ENCODE assay signal across 32 mouse cellular contexts in the genomic region with DNA sequence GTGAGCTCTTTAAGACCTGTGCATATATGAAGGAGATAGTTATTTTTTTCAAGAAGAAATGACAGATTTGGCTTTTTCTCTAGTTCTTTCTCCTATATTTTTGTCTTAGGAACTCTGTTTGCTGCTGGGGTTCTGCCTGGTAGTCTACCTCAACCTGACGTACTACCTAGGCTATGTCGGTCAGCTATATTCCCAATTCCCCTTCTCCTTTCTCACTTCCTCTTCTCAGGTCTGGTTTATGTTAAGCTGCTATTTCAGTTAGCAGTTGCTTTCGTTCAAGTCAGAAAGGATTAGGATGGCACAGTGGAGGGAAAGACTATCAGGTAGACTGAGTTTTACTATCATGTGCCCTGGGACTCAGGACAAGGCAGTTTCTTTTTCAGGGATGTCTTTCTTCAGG. TPM values are rescaled to one million over a fixed set of nuclear protein-coding genes. Genes with fewer than 3 reads are reported as not detected.
DNase-seq lines count a peak whose midpoint lies in the region; ATAC-seq lines count a peak whose summit lies in the region.
"Had no signal": no experiment of that assay in that cellular context is flagged by ENCODE, and none has a peak within 500 bp of the region (broad histone marks: within the 10 kb centered on the region; RNA-seq: fewer than 3 reads in every experiment).

No protein-coding gene starts in this region.

- no peak overlapping the region for H3K4me2 ChIP-seq in forebrain, embryonic 16.5 days (ENCODE audit: low read length)
- H3K4me2 ChIP-seq: embryonic facial prominence, embryonic 13.5 days; forebrain, embryonic 12.5 days; forebrain, embryonic 15.5 days; heart, embryonic 12.5 days; heart, embryonic 15.5 days; hindbrain, embryonic 13.5 days; intestine, embryonic 15.5 days had no signal

- WGBS in forebrain, embryonic 16.5 days: 90% methylated on average over 3 of the region's 3 CpGs

- H3K27me3 ChIP-seq in splenic B cell, adult 2 months (ENCODE audit: control insufficient read depth, insufficient read depth, low read length, poor library complexity, severe bottlenecking): no peaks in the 10 kb centered on the region
- no peaks in the 10 kb centered on the region for H3K27me3 ChIP-seq in forebrain, embryonic 16.5 days (replicated peaks; ENCODE audit: control insufficient read depth, insufficient read depth, low read length)
- H3K27me3 ChIP-seq: embryonic facial prominence, embryonic 13.5 days; forebrain, embryonic 12.5 days; forebrain, embryonic 15.5 days; heart, embryonic 12.5 days; heart, embryonic 15.5 days; hindbrain, embryonic 13.5 days; intestine, embryonic 15.5 days had no signal

- peak; percentile 86 for ATAC-seq in megakaryocyte, adult 5-6 weeks (ENCODE audit: poor library complexity, severe bottlenecking)
- ATAC-seq in forebrain, embryonic 16.5 days: no peak
- ATAC-seq: activated CD4-positive, CD25-positive, alpha-beta regulatory T cell, adult 4 months; CD4-positive, CD25-positive, alpha-beta regulatory T cell, adult 4 months; forebrain, embryonic 15.5 days; hindbrain, embryonic 16.5 days; intestine, embryonic 15.5 days had no signal

- no peak overlapping the region for H3K27ac ChIP-seq in forebrain, embryonic 16.5 days (ENCODE audit: low read length)
- H3K27ac ChIP-seq: embryonic facial prominence, embryonic 10.5 days; embryonic facial prominence, embryonic 13.5 days; forebrain, embryonic 12.5 days; forebrain, embryonic 15.5 days; heart, embryonic 15.5 days; hindbrain, embryonic 10.5 days; hindbrain, embryonic 13.5 days; intestine, embryonic 15.5 days had no signal

- H3K9ac ChIP-seq in forebrain, embryonic 16.5 days (replicated peaks; ENCODE audit: low read depth, low read length): no peak overlapping the region
- H3K9ac ChIP-seq: embryonic facial prominence, embryonic 13.5 days; forebrain, embryonic 12.5 days; forebrain, embryonic 15.5 days; heart, embryonic 12.5 days; heart, embryonic 15.5 days; hindbrain, embryonic 13.5 days; intestine, embryonic 15.5 days had no signal

- H3K36me3 ChIP-seq in splenic B cell, adult 2 months (ENCODE audit: control insufficient read depth, insufficient read depth, low read length, poor library complexity, severe bottlenecking): no peaks in the 10 kb centered on the region
- H3K36me3 ChIP-seq in forebrain, embryonic 16.5 days (ENCODE audit: control insufficient read depth, insufficient read depth): peaks cover 2% of the 10 kb centered on the region; the same call in 1 of the 2 replicates
- H3K36me3 ChIP-seq: embryonic facial prominence, embryonic 13.5 days; heart, embryonic 12.5 days; heart, embryonic 15.5 days; intestine, embryonic 15.5 days had no signal

- DNase-seq in A20 (ENCODE audit: low read depth, low spot score): peak; percentile 46
- DNase-seq in c-Kit-positive CD71-negative TER-119-negative erythroid progenitor cells, embryonic 14.5 days (ENCODE audit: low read depth): peak; percentile 12
- DNase-seq in splenic B cell, adult 2 months (ENCODE audit: low read depth, low spot score): peak; percentile 47
- DNase-seq in kidney, postnatal 25 days: no peak
- DNase-seq in left cerebral cortex, adult 8-10 months (ENCODE audit: low spot score in 2 of 2): no peak
- DNase-seq: adrenal gland, adult 8-10 months; adrenal gland, postnatal 25 days; cerebellum, adult 18-20 months; cerebellum, adult 9-10 months; cerebellum, postnatal 14 days; embryo, embryonic 11 days; gastrocnemius, postnatal 25 days; heart, postnatal 10 days; heart, postnatal 36 days had no signal

- H3K9me3 ChIP-seq in forebrain, embryonic 16.5 days (ENCODE audit: control insufficient read depth, low read length): no peaks in the 10 kb centered on the region
- H3K9me3 ChIP-seq: embryonic facial prominence, embryonic 10.5 days; embryonic facial prominence, embryonic 13.5 days; forebrain, embryonic 12.5 days; forebrain, embryonic 15.5 days; heart, embryonic 12.5 days; heart, embryonic 15.5 days; hindbrain, embryonic 10.5 days; hindbrain, embryonic 13.5 days; intestine, embryonic 15.5 days had no signal

- no peaks in the 10 kb centered on the region for H3K4me1 ChIP-seq in forebrain, embryonic 16.5 days (replicated peaks; ENCODE audit: control insufficient read depth, insufficient read depth, low read length)
- H3K4me1 ChIP-seq: embryonic facial prominence, embryonic 10.5 days; embryonic facial prominence, embryonic 13.5 days; forebrain, embryonic 12.5 days; forebrain, embryonic 15.5 days; hindbrain, embryonic 10.5 days; hindbrain, embryonic 13.5 days; intestine, embryonic 15.5 days had no signal

- no peak overlapping the region for H3K4me3 ChIP-seq in forebrain, embryonic 16.5 days (replicated peaks; ENCODE audit: low read length)
- H3K4me3 ChIP-seq: embryonic facial prominence, embryonic 10.5 days; embryonic facial prominence, embryonic 13.5 days; erythroblast, embryonic 14.5 days; forebrain, embryonic 12.5 days; forebrain, embryonic 15.5 days; heart, embryonic 12.5 days; heart, embryonic 15.5 days; hindbrain, embryonic 10.5 days; hindbrain, embryonic 13.5 days; intestine, embryonic 15.5 days had no signal

RNA-seq across cellular contexts. Expression of a gene that starts 56.2 kb away (rescaled TPM):
- not detected in 2 replicates for total RNA-seq in megakaryocyte, adult 5-6 weeks (2015)
- not detected in 2 replicates for total RNA-seq in megakaryocyte, adult 5-6 weeks (2017)
- not detected in 2 replicates for polyA plus RNA-seq in forebrain, embryonic 16.5 days (2015; fragmentation: Nextera tagmentation; extraction: Ambion mirVana)
- under 1 TPM in 2 of 4 experiments, not detected in 2; 0.11 to 0.32 TPM for total RNA-seq in left cerebral cortex, adult 8-10 months (2022)
- total RNA-seq: adrenal gland, adult 8-10 months; adrenal gland, postnatal 25 days; ES-E14; gastrocnemius, adult 8-10 months; gastrocnemius, postnatal 25 days; heart, postnatal 10 days; heart, postnatal 36 days had no signal
- polyA plus RNA-seq: activated CD4-positive, CD25-positive, alpha-beta regulatory T cell, adult 4 months; C2C12; CD4-positive, CD25-positive, alpha-beta regulatory T cell, adult 4 months; embryonic facial prominence, embryonic 13.5 days; erythroblast, embryonic 14.5 days; forebrain, embryonic 12.5 days; forebrain, embryonic 15.5 days; heart, embryonic 12.5 days; heart, embryonic 15.5 days; hindbrain, embryonic 10.5 days; hindbrain, embryonic 16.5 days; intestine, embryonic 15.5 days had no signal

Comparison
In these comparisons a context has a peak if more than half of its experiments do, and no peak if none do; other contexts are left out.
1. DNase-seq: peak in A20 (single experiment), c-Kit-positive CD71-negative TER-119-negative erythroid progenitor cells, embryonic 14.5 days (single experiment) and splenic B cell, adult 2 months (single experiment); none in kidney, postnatal 25 days (0 of 2) and left cerebral cortex, adult 8-10 months (0 of 2).